Mouse (Mus musculus): Measurements from ENCODE around the gene Cyp4f14.

Gene Cyp4f14

DNA sequence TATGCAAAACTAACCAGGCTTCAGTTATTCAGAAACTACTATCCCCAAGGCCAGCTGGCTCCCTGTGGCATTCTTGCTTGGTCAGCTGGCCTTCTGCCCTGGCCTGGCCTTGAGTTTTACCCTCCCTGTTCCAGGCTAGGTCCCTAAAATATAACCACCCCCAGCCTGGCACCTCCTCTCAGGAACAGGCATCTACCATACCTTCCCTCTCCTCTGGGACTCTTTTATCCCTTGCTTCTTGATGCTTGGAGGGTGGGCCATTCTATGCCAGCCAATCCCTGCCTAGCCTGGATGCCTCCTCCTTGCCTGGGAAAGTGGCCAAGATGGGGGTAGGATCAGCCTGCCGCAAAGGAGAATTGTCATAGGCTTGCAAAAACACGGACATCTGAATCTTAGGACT lies at the start of gene Cyp4f14:
Gene Cyp4f14, minus strand, starts transcription at position 212 of the 400 bp plus-strand sequence.
- no peak for DNase-seq (ENCODE audit: low spot score in 2 of 2)

GRCm38 (mm10) chr17:32965623-32966290 lies 48.6 kb upstream of the Cyp4f14 start, which contains the start of gene Zfp472:
Gene Zfp472, plus strand, starts transcription at chr17:32965814.
- peak; percentile 87 to 88 for DNase-seq (ENCODE audit: low spot score in 2 of 2)

DNA sequence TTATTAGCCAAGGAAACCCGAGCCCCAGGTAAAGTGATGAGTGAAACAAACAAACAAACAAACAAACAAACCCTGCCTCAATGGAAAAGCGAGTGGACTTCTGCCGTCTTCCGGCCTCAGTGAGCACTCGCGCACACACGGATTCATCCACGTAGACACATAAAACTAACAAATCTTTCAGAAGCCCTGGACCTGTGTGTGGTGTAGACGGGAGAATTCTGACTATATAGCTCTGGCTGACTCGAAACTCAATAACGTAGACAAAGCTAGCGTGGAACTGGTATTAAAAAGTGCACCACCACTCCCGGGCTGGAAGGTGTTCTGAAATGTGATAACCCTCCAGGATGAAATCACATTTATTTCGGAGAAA lies 48.1 kb upstream of the Cyp4f14 start:
- no peak for DNase-seq (ENCODE audit: low spot score in 2 of 2)

DNA sequence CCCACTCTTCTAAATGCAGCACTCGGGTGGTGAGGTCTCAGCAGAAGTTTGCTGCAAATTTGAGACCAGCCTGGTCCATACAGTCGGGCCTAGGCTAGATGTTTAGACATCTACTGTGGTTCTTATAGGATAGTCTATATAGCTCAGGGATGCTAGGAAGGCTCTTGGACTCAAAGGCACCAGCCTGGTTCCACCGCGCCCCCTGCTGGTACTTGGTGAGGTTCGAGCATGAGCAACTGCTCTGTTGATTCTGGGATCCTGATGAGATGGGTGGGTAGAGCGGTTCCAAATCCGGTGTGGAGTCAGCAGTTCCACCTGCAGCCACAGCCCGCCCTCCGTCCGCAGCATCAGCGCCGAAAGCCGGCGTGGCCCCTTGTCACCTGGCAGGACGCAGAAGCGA lies 34.3 kb upstream of the Cyp4f14 start:
- DNase-seq (ENCODE audit: low spot score in 2 of 2), result peak; percentile 61 to 86

- DNase-seq (ENCODE audit: low spot score in 2 of 2), result no peak
These were observed 33.9 kb upstream of the Cyp4f14 start for GRCm38 (mm10) chr17:32951006-32951405.

GRCm38 (mm10) chr17:32950136-32950535 lies 33.0 kb upstream of the Cyp4f14 start:
- no peak for DNase-seq (ENCODE audit: low spot score in 2 of 2)

- peak; percentile 87 to 89 for DNase-seq (ENCODE audit: low spot score in 2 of 2)
These were observed 30.2 kb upstream of the Cyp4f14 start, which contains the start of gene Cyp4f13 for GRCm38 (mm10) chr17:32947215-32947914. Gene Cyp4f13, minus strand, starts transcription at chr17:32947402.

GRCm38 (mm10) chr17:32946716-32947115 lies 29.6 kb upstream of the Cyp4f14 start:
- no peak for DNase-seq (ENCODE audit: low spot score in 2 of 2)

DNA sequence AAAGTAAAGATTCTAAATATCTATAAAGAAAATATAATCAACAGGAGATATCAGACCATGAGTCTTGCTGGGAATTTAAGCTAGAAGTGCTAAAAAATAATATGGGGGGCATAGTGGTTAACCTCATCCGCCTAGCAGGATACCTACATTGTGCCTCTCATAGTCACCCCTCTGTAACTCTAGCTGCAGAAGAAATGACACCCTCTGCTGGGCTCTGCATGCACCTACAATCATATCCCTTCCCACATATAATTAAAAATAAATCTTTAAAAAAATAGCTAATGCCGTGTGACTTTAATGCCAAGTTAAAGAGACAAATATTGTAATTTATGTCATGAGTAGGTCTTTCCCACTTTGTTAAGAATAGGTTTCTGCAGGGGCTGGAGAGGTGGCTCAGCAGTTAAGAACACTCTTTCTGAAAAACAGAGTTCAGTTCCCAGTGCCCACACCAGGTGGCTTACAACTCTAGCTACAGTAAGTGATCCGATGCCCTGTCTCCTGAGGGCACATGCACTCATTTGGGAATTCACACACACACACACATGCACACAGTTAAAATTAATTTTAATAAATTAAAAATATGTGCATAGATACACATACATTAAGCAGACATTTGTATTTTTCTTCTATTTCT lies 27.4 kb upstream of the Cyp4f14 start:
- DNase-seq (ENCODE audit: low spot score in 2 of 2), result no peak

- DNase-seq (ENCODE audit: low spot score in 2 of 2), result no peak
These were observed 26.5 kb upstream of the Cyp4f14 start for GRCm38 (mm10) chr17:32943661-32944060.

DNA sequence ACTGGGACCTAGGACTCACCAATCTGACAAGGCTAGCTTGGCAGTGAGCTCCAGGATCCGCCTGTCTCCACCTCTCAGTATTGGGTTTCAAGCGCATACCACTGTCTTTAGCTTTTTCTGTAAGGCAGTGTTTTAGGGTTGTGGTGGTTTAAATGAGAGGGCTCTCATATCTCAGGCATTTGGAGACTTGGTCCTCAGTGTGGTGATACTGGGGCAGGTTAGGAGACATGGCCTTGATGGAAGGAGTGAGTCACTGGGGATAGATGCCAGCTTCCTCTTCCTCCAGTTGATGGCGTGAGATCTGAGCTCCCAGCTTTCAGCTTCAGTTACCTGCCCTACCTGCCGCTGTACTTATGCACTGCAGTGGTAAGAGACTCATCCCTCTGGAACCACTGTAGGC lies 22.7 kb upstream of the Cyp4f14 start:
- no peak for DNase-seq (ENCODE audit: low spot score in 2 of 2)

DNA sequence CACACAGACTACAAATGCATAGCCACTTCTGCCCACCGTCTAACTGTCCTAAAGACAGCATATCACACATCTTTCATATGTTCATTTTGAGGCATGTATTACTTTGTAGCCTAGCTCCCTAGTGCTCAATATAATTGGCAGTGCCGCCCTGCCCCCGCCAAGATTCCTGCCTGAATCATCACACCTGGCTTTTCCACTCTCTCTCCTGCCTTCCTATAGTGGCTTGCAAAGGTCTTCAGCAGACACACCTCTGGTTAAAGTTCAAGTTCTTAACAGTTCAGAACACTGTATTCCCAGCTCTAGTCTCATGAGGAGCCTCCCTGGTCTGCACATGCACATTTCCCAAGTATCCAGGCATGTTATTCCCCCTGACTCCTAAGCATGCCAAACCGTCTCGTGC lies 10.7 kb upstream of the Cyp4f14 start:
- DNase-seq (ENCODE audit: low spot score in 2 of 2), result no peak

GRCm38 (mm10) chr17:32924658-32925312 lies 7.6 kb upstream of the Cyp4f14 start:
- peak; percentile 62 to 65 for DNase-seq (ENCODE audit: low spot score in 2 of 2)

DNA sequence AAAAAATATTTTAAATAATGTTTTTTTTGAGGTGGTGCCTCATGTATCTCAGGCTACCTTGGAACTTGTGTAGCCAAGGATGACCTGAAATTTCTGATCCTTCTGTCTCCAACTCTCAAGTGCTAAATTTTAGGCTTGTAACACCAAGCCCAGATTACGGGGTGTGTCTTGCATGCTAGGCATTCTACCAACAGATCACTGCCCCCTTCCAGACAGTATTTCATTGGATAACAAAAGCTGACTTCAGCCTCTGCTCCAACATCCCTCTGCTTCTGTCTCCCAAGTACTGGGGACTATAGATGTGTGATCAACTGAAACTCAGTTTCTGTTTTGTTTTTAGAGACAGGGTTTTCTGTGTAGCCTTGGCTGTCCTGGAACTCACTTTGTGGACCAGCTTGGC lies 6.5 kb upstream of the Cyp4f14 start:
- DNase-seq (ENCODE audit: low spot score in 2 of 2), result no peak

DNA sequence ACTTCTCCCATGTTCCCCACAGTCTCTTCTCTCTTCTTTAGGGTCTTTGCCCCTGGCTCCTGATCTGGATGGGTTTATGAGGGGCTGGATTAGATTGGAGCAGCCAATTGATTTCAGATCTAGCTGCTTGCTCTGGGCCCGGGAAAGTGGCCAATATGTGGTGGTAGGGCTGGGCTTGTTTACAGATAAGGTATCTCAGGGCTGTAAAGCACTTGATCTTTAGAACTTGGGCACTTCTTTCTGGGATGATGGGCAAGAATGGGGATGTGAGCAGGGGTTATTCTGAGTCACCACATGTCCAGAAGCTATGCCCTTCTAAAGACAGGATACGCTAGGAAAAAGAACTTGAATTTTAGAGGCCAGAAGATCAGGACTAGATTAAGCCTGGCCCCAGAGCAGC lies 2.0 kb upstream of the Cyp4f14 start:
- DNase-seq (ENCODE audit: low spot score in 2 of 2), result no peak

- no peak for DNase-seq (ENCODE audit: low spot score in 2 of 2)
These were observed 1.1 kb downstream of the Cyp4f14 start for GRCm38 (mm10) chr17:32916075-32916474.

DNA sequence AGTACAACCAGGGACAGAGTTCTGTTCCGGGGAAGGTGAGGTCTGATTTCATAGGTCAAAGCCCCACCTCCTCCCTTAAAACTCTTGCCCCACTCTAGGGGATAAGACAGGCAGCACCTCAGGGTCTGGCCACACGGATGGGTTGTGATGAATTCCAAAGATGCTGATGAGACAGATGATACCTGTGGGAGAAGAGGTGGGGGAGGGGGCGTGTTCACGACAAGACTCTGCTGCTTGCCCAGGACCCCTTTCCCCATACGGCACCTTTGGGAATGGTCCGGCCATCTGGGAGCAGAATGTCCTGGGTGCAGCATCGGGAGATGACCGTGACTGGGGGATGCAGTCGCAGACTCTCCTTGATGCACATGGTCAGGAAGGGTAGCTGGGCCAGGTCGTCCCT lies 11.0 kb downstream of the Cyp4f14 start:
- no peak for DNase-seq (ENCODE audit: low spot score in 2 of 2)

GRCm38 (mm10) chr17:32905239-32905638 lies 11.9 kb downstream of the Cyp4f14 start:
- DNase-seq (ENCODE audit: low spot score in 2 of 2), result peak; percentile 9 to 65

GRCm38 (mm10) chr17:32904414-32904813 lies 12.7 kb downstream of the Cyp4f14 start:
- DNase-seq (ENCODE audit: low spot score in 2 of 2), result peak in 1 of 2 experiments; percentile 10

DNA sequence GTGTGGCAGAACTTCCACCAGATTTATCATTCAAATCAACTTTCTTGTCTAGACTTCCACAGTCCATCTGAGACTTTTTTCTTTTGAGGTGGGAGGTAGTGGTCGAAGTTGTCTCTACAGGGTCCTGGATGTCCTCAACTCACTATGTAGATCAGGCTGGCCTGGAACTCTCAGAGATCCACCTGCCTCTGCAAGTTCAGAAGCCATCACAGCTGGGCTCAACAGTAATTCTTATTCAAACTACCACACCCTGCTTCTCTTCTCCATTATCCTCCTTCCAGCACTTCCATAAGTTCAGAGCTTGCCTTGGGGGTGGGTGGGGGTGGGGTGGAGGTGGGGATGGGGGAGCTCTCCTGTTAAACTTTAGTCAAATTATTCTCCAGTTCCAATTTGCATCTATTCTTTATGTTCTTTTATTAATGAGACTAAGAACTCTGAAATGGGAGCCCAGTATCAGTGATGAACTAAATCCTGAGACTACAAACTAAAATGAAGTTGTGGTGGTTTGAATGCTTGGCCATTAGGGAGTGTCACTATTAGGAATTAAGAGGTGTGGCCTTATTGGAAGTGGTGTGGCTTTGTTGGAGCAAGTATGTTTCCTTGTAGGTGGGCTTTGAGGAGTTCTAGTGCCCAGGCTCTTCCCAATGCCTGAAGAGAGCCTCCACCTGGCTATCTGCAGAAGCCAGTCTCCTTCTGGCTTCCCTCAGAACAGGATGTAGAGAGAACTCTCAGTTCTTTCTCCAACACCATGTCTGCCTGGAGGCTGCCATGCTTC lies 15.2 kb downstream of the Cyp4f14 start:
- no peak for DNase-seq (ENCODE audit: low spot score in 2 of 2)

DNA sequence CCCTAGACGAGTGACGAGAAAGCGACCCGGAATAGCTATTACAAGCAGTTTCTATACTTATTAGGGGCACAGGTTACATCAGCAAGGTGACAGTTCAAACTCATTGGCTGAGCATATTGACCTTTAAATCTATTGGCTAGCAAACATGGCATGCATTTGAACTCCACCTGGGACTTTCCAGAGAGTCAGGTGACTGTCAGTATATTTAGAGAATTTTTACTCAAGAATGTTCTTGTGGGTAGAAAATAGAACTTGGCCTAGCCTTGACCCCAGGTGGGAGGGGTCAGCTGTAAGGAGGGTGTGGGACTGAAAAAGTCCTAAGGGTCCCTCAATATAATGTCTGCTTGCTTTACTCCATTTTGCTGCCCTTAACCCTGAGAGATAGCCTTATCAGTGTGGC lies 21.7 kb downstream of the Cyp4f14 start:
- no peak for DNase-seq (ENCODE audit: low spot score in 2 of 2)

- no peak for DNase-seq (ENCODE audit: low spot score in 2 of 2)
These were observed 23.2 kb downstream of the Cyp4f14 start for GRCm38 (mm10) chr17:32893901-32894300.
